Mouse (Mus musculus): ENCODE data around the gene Gm10964.
"Not testable (repeated sequence)": the region's sequence is repeated elsewhere in the genome, so short reads cannot be mapped to it uniquely, and the experiment has no call there.

Gene Gm10964

GRCm38 (mm10) chr3:103778660-103779059 is 39.5 kb downstream of the Gm10964 start:
- DNase-seq (ENCODE audit: low read depth, low spot score): no peak

GRCm38 (mm10) chr3:103779183-103779582 is 40.0 kb downstream of the Gm10964 start:
- DNase-seq (ENCODE audit: low read depth, low spot score): no peak

GRCm38 (mm10) chr3:103780271-103780670 is 41.1 kb downstream of the Gm10964 start:
- DNase-seq (ENCODE audit: low read depth, low spot score): no peak

DNA sequence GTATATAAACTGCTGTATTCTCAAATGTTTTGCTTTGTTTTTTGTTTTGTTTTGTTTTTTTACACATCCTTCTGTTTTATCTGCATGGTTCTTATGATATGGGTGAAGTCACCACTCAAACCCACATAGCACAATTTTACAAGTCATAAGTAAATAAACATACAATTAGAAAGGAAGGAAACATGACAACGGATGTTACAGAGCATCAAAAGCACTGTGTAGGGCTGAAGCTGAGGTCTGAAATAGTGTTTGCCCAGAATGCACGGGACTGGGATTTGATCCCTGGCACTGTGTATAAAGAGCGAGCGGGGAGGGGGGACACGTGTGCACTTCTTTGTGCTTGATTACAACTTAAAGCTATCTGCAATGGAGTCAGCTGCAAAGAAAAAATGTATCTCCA is 41.6 kb downstream of the Gm10964 start:
- DNase-seq (ENCODE audit: low read depth, low spot score): no peak

- DNase-seq (ENCODE audit: low read depth, low spot score): no peak
Measured at GRCm38 (mm10) chr3:103782844-103783609, 43.9 kb downstream of the Gm10964 start.

DNA sequence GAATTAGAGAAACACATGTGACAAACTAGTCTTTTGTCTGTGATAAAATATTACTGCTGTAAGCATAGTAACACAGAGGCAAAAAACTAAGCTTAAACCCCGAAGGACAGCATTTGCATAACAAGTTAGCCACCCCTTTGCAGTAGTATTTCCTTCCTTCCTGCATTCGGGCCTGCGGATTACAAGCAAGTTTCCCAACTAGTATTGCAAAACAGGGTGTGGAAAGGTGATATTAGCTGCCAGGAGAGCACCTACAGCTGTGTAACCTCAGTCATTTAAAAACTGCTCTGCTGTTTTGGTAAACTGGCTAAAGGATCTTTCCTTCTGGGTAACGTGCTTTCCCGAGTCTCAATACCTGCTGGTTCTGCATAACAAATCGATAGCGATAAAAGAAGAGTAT is 48.1 kb downstream of the Gm10964 start:
- no peak for DNase-seq (ENCODE audit: low read depth, low spot score)

GRCm38 (mm10) chr3:103789096-103789495 is 49.9 kb downstream of the Gm10964 start:
- no peak for DNase-seq (ENCODE audit: low read depth, low spot score)

DNA sequence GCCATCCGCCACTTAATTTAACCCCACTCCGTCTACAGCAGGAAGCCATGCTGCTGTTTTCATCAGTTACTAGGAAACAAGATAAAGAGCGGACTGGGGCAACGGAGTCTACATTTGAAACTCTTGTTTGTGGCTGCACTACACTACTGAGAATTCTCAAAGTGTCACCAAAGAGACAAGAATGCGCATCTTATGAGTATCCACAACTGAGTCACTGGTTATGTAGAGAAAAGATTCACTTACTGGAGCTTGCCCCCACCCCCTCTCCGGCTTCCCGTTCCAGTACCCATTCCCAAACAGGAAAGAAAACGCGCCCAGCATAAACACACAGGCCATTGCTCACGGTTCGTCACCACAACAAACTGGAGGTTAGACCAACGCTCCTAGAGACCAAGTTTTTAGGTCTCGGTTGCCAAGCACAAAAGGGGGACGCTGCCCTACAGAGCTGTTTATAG is 50.8 kb downstream of the Gm10964 start:
- DNase-seq (ENCODE audit: low read depth, low spot score): no peak

DNA sequence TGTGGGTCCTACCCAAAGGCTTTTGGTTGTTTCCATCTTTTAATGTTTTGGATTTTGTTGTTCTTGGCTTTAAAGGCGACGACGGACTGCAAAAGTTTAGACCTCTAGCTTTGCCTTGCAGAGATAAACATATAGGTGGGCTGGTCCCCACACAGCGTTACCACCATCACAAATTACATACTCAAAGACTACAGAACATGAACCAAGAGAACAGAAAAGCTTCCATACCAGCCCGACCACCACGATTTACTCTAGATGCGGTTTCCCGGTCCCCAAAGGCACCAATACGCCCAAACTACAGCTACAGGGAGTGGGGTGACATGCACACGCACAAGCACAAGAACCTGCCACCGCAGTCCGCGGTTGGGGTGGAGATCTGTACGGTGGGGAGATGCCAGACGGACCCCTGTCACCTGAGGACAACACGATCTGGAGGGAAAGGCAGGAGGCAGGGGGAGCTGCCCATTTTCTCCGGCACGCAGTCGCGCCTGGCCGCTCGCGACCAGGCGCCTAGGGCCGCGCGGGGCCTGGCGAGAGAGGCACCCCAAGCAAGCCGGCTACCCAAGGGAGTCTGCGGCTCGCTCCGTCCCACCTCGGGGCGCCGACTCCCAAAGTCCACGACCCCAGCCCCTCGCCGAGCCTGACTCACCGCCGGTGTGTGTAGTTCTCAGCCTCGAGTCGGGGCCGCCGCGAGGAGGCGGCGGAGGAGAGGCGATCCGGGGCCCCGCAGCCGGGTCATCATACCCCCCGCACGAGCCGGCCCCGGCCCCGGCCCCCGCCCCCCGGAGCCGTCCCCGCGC is 51.4 kb downstream of the Gm10964 start:
- DNase-seq (ENCODE audit: low read depth, low spot score): no peak

GRCm38 (mm10) chr3:103791230-103792110 is 52.3 kb downstream of the Gm10964 start, which contains the start of gene Hipk1:
Gene Hipk1 (minus strand): TSS chr3:103791563.
- DNase-seq (ENCODE audit: low read depth, low spot score): peak; percentile 81

- not testable (repeated sequence) for DNase-seq (ENCODE audit: low read depth, low spot score)
Measured at GRCm38 (mm10) chr3:103792111-103792406, 52.9 kb downstream of the Gm10964 start.

- DNase-seq (ENCODE audit: low read depth, low spot score): no peak
Measured at GRCm38 (mm10) chr3:103792566-103792965, 53.4 kb downstream of the Gm10964 start.
